Mouse (Mus musculus) layer of hippocampus, postnatal 36 days (tissue): ENCODE results near the gene Selenom. TPM values are rescaled to one million over a fixed set of nuclear protein-coding genes. Genes with fewer than 3 reads are reported as not detected.

Source experiments
- DNase-seq, 2 experiments: peaks; one replicate each; pipeline ENCODE4 v3.0.0; 2022
- total RNA-seq, 2 experiments: library from RNA; stranded (reverse); gene quantifications; 2 replicates each; pipeline ENCODE4 v1.2.3; 2021

Selenom gene
- total RNA-seq, 2 experiments from 2014 or later, result 187 to 193 TPM

DNA sequence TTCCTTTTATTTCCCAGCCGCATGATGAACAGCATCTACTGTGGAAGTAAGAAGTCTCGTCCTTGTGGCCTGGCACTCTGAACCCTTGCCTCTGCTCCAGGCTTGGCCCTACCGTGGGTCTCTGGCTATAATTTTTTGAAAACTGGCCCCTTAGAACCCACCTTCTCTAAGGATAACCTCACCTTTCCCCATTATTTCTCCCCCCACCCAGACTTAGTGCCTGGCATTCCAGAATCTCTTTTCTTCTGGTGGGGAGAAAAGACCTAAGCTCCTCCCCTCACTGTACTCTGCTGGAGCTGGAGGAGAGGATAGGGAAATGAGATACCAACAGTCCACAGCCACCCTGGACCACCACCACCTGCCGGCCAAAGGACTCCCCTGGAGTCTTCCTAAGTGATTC, 732 bp downstream of the Selenom start:
- DNase-seq, result no peak

DNA sequence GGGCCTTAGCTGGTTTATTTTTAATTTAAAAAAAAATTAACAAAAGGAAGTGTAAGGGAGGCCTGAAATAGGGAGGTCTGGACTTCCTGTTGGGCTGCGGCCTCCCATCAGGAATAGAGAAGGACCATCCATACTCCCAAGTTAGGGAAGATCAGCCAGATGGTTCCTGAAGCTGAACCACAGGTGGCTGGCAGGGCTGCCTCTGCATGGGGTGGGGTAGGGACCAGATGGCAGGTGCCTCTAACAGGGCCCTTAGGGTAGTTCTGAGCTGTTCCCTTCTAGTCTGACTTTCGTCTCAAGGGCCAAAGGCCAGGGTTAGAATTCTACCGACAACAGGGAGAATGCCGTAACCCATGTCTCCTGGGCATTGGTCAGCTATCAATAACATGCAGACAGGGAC, 1.2 kb downstream of the Selenom start:
- no peak for DNase-seq

DNA sequence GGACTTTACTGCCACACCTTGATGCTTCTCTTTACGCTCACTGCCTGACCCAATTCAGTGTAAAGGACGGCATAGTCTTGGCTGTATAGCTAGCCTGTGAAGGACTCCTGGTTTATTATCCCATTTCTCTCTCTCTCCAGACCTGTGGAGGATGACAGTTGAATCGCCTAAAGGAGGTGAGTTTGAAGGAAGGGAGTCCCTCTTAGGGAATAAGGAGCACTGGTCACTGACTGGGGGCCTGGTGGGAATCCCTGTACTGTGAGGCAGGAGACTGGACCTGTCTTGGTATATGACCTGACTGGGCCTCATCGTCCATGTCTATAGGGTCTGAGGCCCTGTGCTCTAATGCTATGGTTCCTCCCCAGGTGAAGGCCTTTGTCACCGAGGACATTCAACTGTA, 1.6 kb downstream of the Selenom start:
- no peak for DNase-seq

DNA sequence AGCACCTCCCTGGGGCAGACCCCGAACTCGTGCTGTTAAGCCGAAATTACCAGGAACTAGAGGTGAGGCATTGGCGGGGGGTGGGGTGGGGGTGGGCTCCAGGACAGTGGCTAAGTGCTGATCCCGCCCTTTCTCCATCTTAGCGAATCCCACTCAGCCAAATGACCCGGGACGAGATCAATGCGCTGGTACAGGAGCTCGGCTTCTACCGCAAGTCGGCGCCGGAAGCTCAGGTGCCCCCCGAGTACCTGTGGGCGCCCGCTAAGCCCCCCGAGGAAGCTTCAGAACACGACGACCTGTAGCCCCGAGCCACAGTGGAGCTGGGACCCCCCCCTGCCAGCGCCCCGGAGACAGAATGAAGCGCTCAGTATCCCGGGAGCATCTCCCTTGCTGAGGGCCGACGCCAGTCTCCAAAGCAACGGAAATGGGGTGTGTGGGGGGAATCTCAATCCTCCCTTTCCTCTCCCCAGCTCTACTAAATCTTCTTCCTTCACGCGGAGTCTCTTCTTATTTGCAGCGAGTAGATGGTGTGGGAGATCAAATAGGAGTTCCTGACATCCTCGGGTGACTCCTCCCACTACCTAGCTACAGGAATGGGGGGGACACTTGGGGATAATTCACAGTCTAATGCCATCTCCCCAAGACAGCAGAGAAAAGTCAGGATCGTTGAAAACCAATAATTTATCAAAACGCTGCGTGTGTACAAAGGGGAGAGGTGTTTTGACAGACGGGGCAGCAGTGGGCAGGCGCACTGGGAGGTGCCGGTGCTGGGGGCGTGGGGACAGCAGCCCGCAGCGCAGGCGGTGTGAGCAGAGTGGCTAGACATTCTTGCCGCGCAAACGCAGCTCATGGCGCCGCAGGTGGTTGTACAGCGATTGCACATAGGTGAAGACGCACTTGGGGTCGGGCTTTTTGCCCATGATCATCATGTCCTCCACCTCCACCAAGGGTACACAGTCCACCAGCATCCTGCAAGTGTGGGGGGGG, 2.7 kb downstream of the Selenom start:
- DNase-seq, result no peak

DNA sequence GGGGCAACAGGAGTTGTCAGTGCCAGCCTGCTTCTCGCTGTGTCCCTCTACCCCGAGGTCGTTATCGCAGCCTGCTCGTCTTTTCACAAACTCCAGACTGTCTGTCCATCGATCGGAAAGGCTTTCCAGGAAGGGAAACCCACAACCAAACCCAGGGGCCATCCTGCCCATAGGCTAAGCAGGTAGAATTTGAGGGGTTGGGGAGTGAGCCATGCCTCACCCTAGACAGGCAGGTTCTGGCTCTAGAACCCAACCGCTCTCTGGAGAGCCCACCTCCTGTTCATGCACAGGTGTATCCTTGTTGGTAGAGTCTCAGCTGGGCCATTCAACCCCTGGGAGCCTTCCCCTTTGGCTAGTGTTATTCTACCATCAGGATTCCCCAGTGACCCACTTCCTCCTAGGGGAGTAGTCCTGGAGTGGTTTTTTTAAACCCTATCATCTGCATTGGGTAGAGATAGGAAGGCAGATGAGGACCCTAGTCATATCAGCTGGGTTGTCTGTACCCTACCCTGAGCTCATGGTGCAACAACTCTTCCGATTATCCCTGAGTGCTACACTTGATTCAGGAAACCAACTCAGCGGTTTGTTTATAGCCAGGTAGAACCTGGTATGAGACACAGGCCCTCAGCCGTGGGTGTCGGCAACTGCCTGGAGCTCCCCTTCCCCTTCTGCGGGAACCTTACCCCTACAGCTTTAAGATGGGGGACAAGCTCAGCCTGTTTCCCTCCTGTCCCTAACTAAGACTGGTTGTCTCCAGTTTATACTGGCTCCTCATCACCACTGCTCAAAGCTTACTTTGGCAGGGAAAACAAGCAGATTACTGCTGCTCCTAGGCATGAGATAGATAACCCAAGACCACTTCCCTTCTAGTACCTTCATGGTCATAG, 3.6 kb downstream of the Selenom start:
- no peak for DNase-seq

DNA sequence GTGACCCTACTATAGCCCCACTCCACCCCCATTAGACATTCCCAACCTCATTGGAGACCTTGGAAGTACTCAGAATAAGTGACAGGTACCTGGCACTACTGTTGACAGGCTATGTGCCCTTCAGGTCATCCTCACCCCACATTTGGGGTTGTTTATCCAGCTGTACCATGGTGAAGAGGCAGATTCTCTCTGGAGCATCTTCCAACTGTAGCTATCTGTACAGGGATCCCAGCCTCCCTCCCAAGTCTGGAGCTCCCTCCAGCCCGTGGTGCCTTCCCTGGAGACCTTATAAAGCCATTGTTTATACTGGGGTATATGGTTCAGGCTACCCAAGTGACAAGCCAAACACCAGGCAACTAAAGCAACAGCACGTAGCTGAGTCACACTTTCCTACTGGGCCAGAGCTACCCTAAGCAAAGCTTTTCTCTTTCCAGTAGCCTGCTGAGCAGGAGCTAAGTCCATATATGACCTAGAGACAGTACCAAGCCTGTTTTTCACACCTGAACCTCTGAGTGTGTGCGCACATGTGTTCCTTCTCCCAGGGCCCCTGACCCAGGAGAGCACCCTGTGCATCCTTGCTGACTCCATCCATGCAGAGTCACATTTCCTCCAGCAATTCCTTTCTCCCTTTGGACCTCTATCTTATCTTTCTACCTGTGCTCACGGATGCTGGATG, 4.7 kb downstream of the Selenom start:
- no peak for DNase-seq

DNA sequence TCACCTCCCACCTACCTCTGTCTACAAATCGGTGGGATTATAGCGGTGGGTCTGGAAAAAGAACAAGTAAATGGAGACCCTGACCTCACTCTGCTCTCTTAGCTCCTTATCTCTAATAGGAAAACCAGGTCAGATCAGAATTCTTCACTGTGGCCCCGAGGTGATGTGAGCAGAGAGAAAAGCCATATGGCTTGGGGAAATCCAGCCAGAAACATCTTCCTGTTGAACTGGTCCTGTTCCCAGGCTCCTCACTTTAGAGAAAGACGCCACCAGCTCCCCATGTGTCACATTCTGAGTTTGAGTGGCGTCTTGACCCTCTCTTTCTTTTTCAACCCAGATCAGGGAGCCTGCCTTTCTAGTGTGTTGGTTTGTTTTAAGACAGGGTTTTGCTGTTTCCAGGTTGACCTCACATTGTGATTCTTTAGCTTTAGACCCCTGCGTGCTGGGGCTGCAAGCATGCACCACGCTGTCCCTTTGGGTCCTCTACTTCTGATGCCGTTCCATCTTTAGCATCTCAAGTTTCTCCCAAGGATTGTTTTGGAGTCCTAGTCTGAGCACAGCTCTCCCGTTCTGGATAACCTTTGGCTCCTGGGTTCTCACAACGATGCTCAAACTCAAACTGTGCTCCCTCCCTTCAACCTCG, 5.4 kb downstream of the Selenom start:
- no peak for DNase-seq

DNA sequence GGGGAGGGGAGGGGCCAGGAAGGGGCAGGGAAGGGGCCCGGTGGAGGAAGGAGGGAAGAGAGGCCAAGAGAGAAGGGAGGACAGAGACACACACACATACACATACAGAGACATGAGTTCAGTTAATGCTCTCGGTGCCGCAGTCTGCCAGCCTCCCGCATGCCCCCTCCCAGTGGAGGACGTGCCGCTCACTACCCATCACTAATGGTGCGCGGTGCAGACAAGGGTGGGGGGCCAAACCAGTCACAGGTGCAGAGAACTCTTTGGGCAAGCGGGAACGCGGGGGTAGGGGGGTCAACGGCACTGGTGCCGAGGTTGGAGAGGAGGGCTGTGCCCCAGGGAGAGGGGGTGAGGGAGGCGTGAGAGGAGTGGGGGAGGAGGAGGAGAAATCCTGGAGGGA, 6.4 kb downstream of the Selenom start:
- DNase-seq, result no peak

DNA sequence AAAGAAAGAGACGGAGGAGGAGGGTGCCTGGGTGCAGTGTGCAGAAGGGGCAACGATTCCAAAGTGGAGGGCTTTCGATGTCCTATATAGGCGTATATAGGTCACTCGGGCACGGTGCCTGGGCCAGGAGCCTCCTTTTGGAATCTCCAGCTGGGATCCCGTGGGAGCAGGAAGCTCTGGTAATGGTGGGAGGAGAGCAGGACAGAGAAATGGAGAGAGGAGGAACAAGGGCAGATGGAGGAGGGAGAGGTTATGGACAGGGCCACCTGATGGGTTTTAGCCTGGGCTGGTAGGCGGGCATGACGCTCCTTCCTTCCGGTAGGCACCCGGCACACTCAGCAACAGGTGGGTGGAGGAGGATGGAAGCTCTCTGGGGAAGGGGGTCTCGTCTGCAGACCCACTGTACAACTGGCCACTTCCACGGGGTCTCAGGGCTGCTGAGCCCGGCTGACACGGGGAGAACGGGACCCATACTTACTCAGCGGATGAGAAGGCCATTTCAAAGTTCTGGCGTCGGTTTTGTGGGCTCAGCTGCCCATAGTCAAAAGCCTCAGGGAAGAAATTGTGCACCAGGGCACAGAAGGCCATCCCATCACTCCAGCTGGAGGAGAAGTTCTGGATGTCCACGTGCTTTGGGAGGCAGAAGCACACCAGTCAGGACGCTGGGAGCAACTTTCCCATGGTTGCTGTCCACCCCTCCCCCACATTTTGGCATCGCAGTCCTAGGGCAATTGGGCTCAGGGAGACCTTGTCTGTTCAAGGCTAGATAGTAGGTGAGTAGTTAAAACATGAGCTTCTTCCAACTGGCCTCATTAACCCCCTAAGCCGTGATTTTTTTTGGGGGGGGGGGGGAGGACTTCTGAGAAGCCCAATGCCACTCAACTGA, 7.1 kb downstream of the Selenom start:
- no peak for DNase-seq

DNA sequence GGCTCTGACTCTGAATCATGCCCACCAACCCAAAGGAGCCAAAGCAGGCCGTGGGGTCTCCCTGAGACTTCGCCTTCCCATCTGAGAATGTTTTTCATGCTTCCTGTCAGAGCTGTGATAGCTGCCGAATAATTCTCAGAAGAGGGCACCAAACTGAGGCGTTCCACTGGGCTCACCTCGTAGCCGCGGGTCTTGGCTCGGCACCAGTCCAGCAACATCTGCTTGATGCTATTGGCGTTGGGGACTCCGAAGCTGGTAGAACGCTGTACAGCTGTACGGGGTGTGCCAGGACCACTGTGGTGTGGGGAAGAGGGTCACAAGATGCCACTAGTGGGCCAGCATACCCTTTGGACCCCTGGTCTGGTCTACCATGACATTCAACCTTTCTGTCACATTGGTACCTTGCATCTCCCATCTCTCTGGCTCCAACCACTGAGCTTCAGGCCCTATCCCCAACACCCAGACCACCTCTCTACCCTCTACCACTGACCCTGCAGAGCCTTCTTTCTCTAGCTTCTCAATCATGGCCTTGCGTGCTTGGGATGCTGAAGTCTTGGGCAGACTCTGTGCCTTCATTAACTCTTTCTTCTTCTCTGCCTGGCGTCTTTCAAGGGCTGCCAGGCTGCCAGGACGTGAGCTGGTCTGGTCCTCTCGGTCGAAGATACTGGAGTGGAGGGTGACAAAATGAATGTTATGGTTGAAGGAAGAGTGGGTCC, 8.0 kb downstream of the Selenom start:
- DNase-seq, result no peak

DNA sequence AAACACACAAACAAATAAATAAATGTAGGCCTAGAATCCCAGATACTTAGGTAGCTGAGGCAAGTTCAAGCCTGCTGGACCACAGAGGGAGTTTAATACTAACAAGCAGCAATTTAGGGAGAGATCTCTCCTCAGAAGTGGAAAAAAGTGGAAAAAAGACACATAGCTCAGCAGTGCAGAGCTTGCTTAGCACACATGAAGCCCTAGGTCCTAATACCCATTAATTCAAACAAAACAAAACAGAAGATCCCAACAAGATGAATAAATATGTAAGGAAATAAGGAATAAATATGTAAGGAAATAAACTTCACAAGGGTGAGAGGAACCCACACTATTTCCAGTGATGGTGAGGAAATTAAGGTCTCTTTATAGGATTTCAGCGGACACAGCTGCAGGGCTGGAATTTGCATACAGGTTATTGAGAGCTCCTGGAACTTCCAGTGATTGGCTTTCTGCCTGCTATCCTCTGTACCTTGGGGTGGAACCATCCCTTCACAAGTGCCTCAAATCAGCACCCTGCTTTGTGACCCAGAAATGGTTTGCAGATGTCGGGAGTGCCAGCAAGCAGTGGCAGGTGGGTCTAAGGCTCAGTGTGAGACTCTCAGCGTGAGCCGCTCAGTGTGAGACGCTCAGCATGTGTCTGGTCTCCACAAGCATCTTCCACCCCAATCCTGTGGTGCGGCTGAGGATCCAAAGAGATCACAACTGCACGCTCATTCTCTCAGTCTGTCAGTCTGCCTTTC, 9.5 kb downstream of the Selenom start:
- no peak for DNase-seq

DNA sequence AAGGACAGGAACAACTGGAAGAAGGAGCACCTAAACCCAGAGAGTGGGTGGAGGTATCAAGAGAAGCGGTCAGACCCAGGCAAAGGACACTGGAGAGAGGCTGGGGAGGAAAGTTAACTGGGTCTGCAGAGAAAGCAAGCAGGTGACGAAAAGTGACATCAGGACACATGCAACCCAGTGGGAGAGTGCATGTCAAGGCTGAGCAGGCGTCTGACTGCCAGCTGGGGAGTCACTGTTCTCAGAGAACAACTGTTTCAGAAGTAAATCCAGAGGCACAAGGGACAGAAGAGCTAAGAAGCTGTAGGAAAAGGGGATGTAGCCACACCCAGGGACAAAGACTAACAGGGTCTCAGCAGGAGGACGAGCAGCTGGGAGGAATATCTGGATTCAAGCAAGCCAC, 11.1 kb downstream of the Selenom start:
- no peak for DNase-seq

DNA sequence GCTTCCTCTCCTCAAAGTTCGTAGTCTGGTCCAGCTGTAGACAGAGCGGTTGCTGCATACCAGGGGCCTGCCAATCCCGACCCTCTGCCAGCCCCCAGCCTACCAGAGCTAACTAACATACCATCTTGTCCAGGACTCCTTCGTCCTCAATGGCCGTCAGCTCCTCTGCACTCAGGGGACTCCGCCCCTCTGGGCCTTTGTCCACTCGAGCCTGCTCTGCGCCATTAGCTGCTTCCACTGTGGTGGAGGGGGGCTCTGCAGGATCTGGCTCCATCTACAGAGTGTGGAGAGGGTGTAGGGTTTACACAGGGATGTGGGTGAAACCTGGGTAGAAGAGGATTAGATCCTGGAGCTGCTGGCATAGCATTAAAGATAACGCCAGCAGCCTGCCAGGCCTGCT, 11.7 kb downstream of the Selenom start:
- no peak for DNase-seq

DNA sequence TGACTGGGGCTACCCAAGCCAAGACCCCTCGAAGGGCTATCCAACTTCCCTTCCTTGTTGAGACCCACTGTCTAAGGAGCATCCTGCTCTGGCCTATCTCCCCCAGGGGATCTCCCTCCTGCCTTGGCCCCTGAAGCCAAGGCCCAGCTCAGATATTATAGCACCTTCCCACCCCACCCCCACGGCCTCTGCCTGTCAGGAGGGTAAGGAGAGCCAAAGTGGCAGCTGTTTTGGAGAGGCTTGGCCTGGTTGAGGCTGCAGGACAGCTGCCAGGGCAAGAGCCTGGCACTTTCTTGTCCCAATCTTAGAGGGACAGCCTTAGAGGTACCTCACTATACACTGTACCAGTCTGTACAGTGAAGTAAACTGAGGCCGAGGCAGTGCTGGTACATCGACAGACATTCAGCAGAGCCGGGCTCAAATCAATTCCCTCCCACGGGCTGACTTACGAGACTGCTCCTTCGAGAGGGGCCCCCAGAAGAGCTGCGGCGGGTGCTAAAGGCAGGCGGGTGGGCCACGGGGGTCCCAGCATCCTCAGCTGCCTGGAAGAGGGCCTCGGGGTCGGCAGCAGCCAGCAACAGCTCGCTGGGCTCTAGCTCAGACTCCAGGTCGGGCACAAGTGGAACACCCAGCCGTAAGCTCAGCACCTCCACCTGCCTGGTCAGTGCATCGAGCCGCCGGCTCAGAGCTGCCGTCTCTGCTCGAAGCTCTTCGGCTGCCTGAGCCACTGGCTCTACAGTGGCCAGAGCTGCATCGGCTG, 12.7 kb downstream of the Selenom start:
- DNase-seq, result no peak

DNA sequence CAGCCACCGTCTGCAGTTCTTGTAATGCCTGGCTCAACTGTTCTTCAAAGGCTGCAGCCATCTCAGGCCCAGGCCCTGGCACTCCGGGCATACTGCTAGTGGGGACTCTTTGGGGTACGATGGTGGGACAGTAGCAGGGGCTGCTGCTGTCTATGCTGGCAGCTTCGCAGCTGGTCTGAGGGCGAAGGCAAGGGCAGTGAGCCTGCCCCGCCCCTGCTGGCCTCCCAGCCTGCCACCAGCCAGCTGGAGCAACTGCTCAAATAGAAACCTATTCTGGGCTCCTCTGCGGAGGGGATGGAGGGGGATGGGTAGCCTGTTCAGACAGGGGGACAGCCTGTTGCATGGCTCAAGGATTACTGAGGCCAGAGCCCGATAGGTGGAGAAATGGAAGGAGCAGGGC, 13.3 kb downstream of the Selenom start:
- DNase-seq, result no peak

DNA sequence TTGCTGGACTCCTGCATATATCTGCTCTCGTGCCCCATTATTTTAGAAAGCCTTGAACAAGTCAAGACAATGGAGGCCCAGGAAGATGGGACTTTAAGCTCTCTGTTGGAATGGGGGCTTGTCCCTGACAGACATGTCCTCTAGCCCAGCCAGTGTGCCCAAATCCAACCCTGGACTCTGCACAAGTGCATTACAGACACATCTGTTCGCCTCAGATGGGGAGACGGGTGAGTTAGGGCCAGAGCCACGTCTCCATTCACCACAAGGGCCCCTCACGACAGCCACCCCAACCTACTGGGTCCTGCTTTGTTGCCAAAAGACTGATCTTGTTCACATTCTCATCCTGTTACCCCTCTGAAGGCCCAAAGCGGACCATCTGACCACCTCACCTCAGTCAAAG, 13.7 kb downstream of the Selenom start:
- DNase-seq, result no peak

DNA sequence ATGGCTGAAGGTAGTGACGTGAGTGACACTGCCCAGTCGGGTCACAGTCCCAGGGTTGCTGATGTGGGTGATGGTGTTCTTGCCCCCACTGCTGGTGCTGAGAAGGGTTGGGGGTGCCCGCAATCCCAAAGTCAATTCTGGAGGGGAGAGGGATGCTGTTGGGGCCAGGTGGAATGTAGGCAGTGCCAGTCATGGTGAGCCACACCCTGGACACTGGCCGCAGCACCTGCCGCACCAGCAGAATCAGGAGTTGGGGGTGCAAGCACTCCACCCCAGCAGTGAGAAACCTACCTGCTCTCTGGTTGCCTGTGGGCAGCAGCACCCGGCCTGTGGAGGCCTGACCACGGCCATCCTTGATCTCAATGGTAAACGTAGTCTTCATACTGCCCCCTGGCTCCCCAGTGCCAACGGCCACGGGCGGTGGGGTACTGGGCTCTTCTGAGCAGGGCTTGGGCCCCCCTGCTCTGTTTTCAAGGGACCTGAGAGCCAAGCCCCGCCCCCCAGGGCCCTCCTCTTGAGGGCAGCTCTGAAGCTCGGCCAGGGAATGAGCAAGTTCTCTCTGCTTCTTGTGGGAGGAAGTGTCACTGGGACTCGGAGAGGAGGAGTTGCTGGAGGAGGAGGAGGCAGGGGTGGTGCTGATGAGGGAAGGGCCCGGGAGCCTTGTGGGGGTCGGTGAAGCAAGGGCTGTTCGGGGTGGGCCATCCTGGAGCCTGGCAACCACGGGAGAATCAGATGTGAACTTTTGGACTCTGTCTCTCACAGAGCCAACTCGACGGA, 15.2 kb downstream of the Selenom start:
- DNase-seq, result no peak

DNA sequence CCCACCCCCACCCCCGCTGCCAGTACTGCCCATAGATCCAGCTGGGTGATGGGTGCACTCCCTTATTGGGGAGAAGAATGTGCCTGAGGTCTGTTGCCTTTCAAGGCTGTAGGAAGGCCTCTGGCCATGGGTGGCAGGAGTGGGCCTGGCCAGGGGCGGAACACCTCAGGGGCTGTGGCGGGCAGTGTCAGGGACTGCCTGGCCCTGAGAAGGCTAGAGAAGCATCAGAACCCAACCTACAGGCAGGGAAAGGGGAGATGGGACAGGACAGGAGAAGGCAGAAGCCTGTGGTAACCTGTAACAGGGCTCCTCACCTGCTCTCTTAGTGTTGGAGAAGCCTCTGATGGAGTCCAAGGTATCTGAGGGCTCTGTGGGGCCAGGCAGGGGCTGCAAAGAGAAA, 16.2 kb downstream of the Selenom start:
- no peak for DNase-seq
